Mouse (Mus musculus) intestine, postnatal 0 days (tissue): ENCODE data around the gene Atrnl1. TPM values are rescaled to one million over a fixed set of nuclear protein-coding genes. Genes with fewer than 3 reads are reported as not detected.

ENCODE experiments used
- ATAC-seq: fragments of 200-750 bp; cut with Nextera tagmentation; 2 replicates; pipeline ENCODE4 v1.8.0; 2017; ENCODE audit warnings: mild to moderate bottlenecking, moderate TSS enrichment, moderate library complexity
- H3K27ac ChIP-seq: fragments of 300-500 bp; sonication (generic); 2 replicates; pipeline ENCODE4 v1.5.1; 2014; ENCODE audit warnings: mild to moderate bottlenecking, low read depth, low read length, moderate library complexity
- H3K27me3 ChIP-seq: fragments of 300-500 bp; sonication (generic); replicated peaks from 2 replicates; pipeline ENCODE4 v1.6.1; 2014; ENCODE audit warnings: low read length, mixed read lengths; ENCODE audit not compliant: control insufficient read depth, insufficient read depth
- H3K36me3 ChIP-seq: fragments of 300-500 bp; sonication (generic); 2 replicates; pipeline ENCODE4 v1.6.1; 2014; ENCODE audit warnings: mild to moderate bottlenecking, moderate library complexity; ENCODE audit not compliant: control insufficient read depth, insufficient read depth
- H3K4me1 ChIP-seq: fragments of 300-500 bp; sonication (generic); replicated peaks from 2 replicates; pipeline ENCODE4 v1.6.1; 2014; ENCODE audit warnings: antibody characterized with exemption, low read length, mixed read lengths; ENCODE audit not compliant: control insufficient read depth, insufficient read depth
- H3K4me2 ChIP-seq: fragments of 300-500 bp; sonication (generic); replicated peaks from 2 replicates; pipeline ENCODE4 v1.6.1; 2014; ENCODE audit warnings: low read depth, mild to moderate bottlenecking, moderate library complexity
- H3K4me3 ChIP-seq: fragments of 300-500 bp; sonication (generic); 2 replicates; pipeline ENCODE4 v1.5.1; 2014; ENCODE audit warnings: low read depth, low read length
- H3K9ac ChIP-seq: fragments of 300-500 bp; sonication (generic); 2 replicates; pipeline ENCODE4 v1.6.1; 2014; ENCODE audit warnings: mild to moderate bottlenecking, low read depth, low read length
- H3K9me3 ChIP-seq: fragments of 300-500 bp; sonication (generic); 2 replicates; pipeline ENCODE4 v1.6.1; 2016; ENCODE audit warnings: mixed run types; ENCODE audit not compliant: control insufficient read depth
- CTCF ChIP-seq: sonication (generic); IDR thresholded peaks from 2 replicates; pipeline ENCODE4 v1.5.1; 2016; ENCODE audit warnings: low read depth, mild to moderate bottlenecking, control low read depth, antibody characterized with exemption, moderate library complexity
- WGBS: fragments of 180-500 bp; shearing (Covaris S2); extraction: QIAGEN DNeasy Blood & Tissue Kit; methylation state at CpG from one replicate; pipeline ENCODE4 v1.1.7; 2014; 5-methylcytosine and 5-hydroxymethylcytosine counted together
- polyA plus RNA-seq: library from polyadenylated mRNA; unstranded; fragments of >200 nt; fragmentation: Nextera tagmentation; extraction: Ambion mirVana; gene quantifications from 2 replicates; pipeline ENCODE4 v1.2.1, GENCODE M21; 2015

Atrnl1 gene
- polyA plus RNA-seq, 1 experiment from 2014 or later = 2.6 TPM

DNA sequence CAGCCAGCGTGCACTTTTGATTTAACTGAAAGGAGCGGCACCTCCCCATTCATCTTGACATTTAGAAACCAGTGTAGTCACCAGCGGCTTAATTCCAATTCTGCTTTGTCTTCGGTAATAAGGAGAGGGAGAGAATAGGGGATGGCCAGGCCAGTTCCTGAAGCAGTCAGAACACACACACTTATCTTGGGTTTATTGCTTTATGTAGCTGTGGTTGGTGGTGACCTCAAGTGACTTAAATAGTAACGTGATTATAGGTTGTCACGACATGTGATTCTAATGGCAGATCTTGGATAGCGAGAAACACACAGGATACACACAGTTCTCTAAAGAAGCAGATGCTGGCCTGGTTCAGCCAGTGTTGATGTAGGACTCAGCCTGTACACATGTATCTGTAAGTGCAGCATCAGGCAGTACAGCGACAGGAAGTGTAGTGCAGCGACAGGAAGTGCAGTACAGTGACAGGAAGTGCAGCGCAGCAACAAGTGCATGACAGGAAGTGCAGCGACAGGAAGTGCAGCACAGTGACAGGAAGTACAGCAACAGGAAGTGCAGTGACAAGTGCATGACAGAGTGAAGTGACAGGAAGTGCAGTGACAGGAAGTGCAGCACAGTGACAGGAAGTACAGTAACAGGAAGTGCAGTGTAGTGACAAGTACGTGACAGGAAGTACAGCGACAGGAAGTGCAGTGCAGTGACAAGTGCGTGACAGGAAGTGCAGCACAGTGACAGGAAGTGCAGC is 37.5 kb downstream of the Atrnl1 start:
- peak; percentile 70 for ATAC-seq
- peak overlapping the region; percentile 57 for H3K27ac ChIP-seq
- no peak for TF ChIP-seq CTCF
- H3K9ac ChIP-seq = no peak overlapping the region
- H3K9me3 ChIP-seq = no peaks in the 10 kb centered on the region
- H3K36me3 ChIP-seq = no peaks in the 10 kb centered on the region
- H3K27me3 ChIP-seq = no peaks in the 10 kb centered on the region
- H3K4me1 ChIP-seq = no peaks in the 10 kb centered on the region
- H3K4me3 ChIP-seq = no peak overlapping the region
- WGBS = 71% methylated on average over 14 of the region's 14 CpGs
- peak overlapping the region; percentile 27 for H3K4me2 ChIP-seq

DNA sequence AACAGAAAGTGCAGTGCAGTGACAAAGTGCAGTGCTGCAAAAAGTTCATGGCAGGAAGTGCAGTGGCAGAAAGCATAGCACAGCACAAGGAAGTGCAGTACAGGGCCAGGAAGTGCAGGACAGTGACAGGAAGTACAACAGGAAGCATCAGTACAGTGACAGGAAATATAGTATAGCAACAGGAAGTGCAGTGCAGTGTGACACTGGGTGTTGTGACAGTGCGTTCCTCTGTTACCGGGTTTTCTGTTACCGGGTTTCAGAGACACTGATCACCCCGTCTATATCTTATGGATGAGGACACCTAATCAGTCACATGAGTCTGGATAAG is 38.1 kb downstream of the Atrnl1 start:
- no peak for TF ChIP-seq CTCF
- no peak; the same call in 1 of the 2 replicates for ATAC-seq

DNA sequence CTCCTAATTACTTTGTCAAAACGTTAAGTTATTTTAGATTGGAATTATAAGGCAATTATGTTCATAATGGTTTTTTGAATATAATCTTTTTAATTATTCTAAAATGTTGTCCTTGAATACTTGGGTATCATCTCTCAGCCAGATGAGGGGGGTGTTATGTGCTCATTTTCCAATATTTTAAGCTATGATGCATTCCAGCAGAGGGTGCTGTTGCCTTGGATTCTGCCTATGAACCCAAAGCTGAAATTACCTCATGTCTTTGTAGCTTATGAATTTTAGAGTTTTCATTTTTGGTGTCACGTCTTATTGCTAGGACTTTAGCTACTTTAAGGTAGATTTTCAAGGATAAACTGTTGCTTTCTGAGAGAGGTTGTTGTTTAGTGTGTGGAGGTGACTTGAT is 44.2 kb downstream of the Atrnl1 start:
- no peak for ATAC-seq
- no peaks in the 10 kb centered on the region for H3K9me3 ChIP-seq
- H3K36me3 ChIP-seq = peaks cover 21% of the 10 kb centered on the region
- peak; percentile 84 for TF ChIP-seq CTCF
- no peak overlapping the region for H3K4me2 ChIP-seq
- H3K9ac ChIP-seq = no peak overlapping the region
- no peaks in the 10 kb centered on the region for H3K27me3 ChIP-seq
- H3K4me3 ChIP-seq = no peak overlapping the region
- H3K27ac ChIP-seq = no peak overlapping the region
- WGBS = 64% methylated on average over 2 of the region's 2 CpGs
- H3K4me1 ChIP-seq = no peaks in the 10 kb centered on the region

More for the DNA sequence above, 38.1 kb downstream of the Atrnl1 start:
- Histone ChIP-seq H3K4me3 (no peak overlapping the region), H3K9me3 (no peaks in the 10 kb centered on the region), H3K27ac (no peak overlapping the region; the same call in 1 of the 2 replicates), H3K9ac (no peak overlapping the region), H3K27me3 (no peaks in the 10 kb centered on the region), H3K4me2 (no peak overlapping the region), H3K4me1 (no peaks in the 10 kb centered on the region), H3K36me3 (no peaks in the 10 kb centered on the region)
- 97% methylated on average over 4 of the region's 4 CpGs for WGBS

- Histone ChIP-seq H3K4me2 (no peak overlapping the region), H3K36me3 (peaks cover 21% of the 10 kb centered on the region), H3K27ac (no peak overlapping the region), H3K27me3 (no peaks in the 10 kb centered on the region), H3K9ac (no peak overlapping the region), H3K9me3 (no peaks in the 10 kb centered on the region), H3K4me3 (no peak overlapping the region), H3K4me1 (no peaks in the 10 kb centered on the region)
- no peak for ATAC-seq
- no peak for TF ChIP-seq CTCF
- WGBS = 95% methylated on average over 11 of the region's 11 CpGs
Observed at GRCm38 (mm10) chr19:57655491-57655890, 44.7 kb downstream of the Atrnl1 start.

DNA sequence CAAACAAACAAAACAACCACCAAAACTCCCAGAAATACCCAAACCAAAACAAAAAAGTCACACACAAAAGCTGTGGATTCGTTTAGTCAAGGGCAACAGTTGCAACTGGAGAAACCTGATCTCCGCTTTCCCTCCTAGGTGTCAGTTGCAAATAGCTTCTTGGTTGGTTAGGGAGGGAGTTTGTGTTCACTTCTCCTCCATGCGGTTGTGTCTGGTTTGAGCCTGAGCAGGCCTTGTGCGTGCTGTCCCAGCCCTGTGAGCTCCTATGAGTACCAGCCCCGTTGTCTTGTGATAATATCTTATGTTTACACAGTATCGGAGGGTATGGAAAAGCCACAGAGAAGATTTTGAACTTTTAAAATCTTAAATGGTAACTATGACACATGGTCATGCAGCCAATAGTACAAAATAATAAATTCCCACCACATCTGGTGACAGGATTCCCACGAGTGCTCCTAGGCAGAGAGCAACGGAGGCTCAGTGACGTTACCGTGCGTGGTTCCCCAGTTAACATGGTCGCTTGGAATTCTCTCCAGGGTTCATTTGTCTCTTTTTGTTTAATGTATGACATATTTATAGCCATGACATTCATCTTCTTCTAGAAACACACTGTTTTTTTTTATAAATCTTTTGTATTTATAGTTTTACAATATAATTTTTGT is 46.7 kb downstream of the Atrnl1 start:
- no peak overlapping the region for H3K9ac ChIP-seq
- H3K9me3 ChIP-seq = no peaks in the 10 kb centered on the region
- WGBS = 64% methylated on average over 12 of the region's 12 CpGs
- no peak overlapping the region for H3K4me3 ChIP-seq
- no peak overlapping the region for H3K4me2 ChIP-seq
- H3K4me1 ChIP-seq = no peaks in the 10 kb centered on the region
- H3K27me3 ChIP-seq = no peaks in the 10 kb centered on the region
- TF ChIP-seq CTCF = no peak
- no peak for ATAC-seq
- no peak overlapping the region for H3K27ac ChIP-seq
- peaks cover 21% of the 10 kb centered on the region for H3K36me3 ChIP-seq

DNA sequence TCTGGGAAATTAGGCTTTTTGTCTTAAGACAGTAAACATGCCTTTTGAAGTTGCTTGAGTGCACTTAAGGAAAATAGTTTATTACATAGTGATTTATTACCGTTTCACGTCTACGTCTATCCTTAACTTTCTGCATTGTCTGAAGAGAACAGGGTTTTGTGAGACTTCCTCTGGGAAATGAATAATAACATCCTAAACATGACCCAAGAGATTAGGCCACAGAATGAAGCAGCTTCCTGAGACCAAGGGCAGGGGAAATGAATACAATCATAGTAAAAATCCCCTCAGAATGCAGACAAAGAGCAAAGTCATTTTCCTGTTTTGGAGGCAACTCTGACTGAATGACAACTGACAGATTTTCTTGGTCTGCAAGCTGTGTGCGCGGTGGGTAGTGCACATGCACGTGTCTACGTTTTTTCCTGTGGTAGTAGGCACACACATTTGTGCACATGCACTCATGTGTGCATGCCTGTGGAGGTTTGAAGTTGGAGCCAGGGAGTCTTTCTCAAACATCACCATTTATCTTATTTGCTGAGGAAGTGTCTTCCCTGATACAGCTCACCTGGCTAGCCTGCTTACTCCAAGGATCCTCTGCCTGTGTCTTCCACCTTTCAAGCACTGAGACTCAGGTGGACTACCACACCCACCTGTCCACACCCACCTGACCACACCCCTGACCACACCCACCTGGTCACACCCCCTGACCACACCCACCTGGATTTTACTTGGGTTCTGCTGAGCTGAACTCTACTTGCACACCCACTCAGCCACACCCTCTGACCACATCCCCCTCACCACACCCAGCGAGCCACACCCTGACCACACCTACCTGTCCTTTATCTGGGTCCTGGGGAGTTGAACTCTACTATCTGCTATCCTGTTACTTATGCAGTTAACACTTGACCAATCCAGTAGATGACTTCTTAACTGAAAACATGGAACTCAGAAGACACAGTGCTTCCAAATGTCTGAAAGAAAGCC is 47.6 kb downstream of the Atrnl1 start:
- no peak for TF ChIP-seq CTCF
- 74% methylated on average over 8 of the region's 8 CpGs for WGBS
- Histone ChIP-seq H3K9me3 (no peaks in the 10 kb centered on the region), H3K4me2 (no peak overlapping the region), H3K27me3 (no peaks in the 10 kb centered on the region), H3K9ac (no peak overlapping the region), H3K36me3 (peaks cover 21% of the 10 kb centered on the region), H3K27ac (no peak overlapping the region), H3K4me3 (no peak overlapping the region), H3K4me1 (no peaks in the 10 kb centered on the region)
- ATAC-seq = no peak
